Mouse (Mus musculus): ENCODE data around the gene 1700024P04Rik. TPM values are rescaled to one million over a fixed set of nuclear protein-coding genes. Genes with fewer than 3 reads are reported as not detected.
A peak's percentile ranks its signal among the peaks of the same experiment; 100 is the strongest.

1700024P04Rik gene
- polyA plus RNA-seq, 1 experiment from 2014 or later = not detected

DNA sequence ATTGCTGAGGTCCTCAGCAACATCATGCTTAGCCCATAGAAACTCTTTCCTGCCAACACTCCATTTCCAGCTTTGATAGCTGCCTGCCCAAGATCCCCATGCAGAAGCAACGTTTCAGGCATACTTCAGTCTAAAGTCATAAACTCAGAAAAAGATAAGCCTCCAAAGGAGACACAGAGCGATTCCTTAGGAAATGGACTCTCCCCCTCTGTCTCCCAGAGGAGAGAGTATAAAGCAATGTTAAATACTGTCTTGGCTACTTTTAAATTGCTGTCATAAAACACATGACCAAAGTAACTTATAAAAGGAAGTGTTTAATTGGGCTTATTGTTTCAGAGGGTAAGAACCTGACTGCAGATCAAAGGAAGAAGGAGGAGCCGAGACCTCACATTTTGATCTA, 12.3 kb downstream of the 1700024P04Rik start:
- DNase-seq (ENCODE audit: low spot score) (no peak), ATAC-seq (replicated peaks; ENCODE audit: low FRiP score) (no peak)
- H3K9ac ChIP-seq (ENCODE audit: low read depth, low read length) = no peak overlapping the region
- H3K9me3 ChIP-seq (ENCODE audit: control insufficient read depth, low read length) = no peaks in the 10 kb centered on the region
- H3K4me1 ChIP-seq (replicated peaks; ENCODE audit: control insufficient read depth, insufficient read depth, low read length) = peaks cover 9% of the 10 kb centered on the region
- H3K4me3 ChIP-seq (ENCODE audit: low read depth, low read length) = no peak overlapping the region
- H3K4me2 ChIP-seq = no peak overlapping the region
- no peaks in the 10 kb centered on the region for H3K27me3 ChIP-seq (replicated peaks; ENCODE audit: control insufficient read depth, insufficient read depth, low read length)
- H3K36me3 ChIP-seq (ENCODE audit: control insufficient read depth, insufficient read depth, low read length) = no peaks in the 10 kb centered on the region
- no peak overlapping the region for H3K27ac ChIP-seq (ENCODE audit: low read depth, low read length)
- 69% methylated on average over 3 of the region's 3 CpGs for WGBS

DNA sequence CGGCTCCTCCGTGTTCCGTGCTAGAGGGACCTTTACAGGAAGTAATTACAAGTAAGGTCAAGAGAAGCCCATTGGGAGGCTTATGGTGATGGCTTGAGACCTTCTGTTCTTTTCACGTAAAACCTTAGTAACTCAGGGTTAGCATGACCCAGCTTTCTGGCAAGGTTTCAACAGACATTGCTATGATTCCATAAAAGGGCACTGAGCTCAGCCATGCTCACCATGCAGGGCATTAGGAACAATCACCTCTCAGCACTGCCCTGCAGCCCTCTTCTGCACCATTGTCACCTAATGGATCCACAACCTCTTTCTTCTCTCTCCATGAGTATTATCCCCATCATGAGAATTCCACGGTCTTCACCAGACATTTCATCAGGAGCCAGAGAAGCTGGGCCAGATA, 12.7 kb downstream of the 1700024P04Rik start:
- 78% methylated on average over 5 of the region's 5 CpGs for WGBS
- H3K9ac ChIP-seq (ENCODE audit: low read depth, low read length) = no peak overlapping the region
- ATAC-seq (replicated peaks; ENCODE audit: low FRiP score) (no peak), DNase-seq (ENCODE audit: low spot score) (no peak)
- H3K4me1 ChIP-seq (replicated peaks; ENCODE audit: control insufficient read depth, insufficient read depth, low read length) = peaks cover 9% of the 10 kb centered on the region
- no peak overlapping the region for H3K4me2 ChIP-seq
- H3K36me3 ChIP-seq (ENCODE audit: control insufficient read depth, insufficient read depth, low read length) = no peaks in the 10 kb centered on the region
- no peak overlapping the region for H3K4me3 ChIP-seq (ENCODE audit: low read depth, low read length)
- H3K9me3 ChIP-seq (ENCODE audit: control insufficient read depth, low read length) = no peaks in the 10 kb centered on the region
- H3K27ac ChIP-seq (ENCODE audit: low read depth, low read length) = no peak overlapping the region
- no peaks in the 10 kb centered on the region for H3K27me3 ChIP-seq (replicated peaks; ENCODE audit: control insufficient read depth, insufficient read depth, low read length)

DNA sequence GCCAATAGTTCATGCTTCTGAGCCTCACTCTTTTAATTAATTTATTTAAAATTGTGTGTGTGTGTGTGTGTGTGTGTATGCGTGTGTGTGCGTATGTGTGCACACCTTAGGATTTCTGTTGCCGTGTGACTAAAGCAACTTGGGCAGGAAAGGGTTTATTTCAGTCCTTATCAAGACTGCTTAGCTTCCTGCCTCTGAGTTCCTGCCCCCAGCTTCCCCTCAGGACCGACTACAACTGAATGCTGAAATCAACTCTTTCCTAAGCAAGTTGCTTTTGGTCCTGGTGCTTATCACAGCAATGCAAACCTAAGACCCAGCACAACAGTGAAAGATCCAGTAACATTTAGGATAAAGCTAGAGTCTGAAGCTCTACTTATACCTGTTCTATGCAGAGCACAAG, 15.8 kb downstream of the 1700024P04Rik start:
- DNase-seq (ENCODE audit: low spot score) (no peak), ATAC-seq (replicated peaks; ENCODE audit: low FRiP score) (no peak)
- H3K27ac ChIP-seq (ENCODE audit: low read depth, low read length) = no peak overlapping the region; the same call in 1 of the 2 replicates
- no peaks in the 10 kb centered on the region for H3K36me3 ChIP-seq (ENCODE audit: control insufficient read depth, insufficient read depth, low read length)
- H3K4me2 ChIP-seq = peak overlapping the region; percentile 33; the same call in 1 of the 2 replicates
- H3K4me1 ChIP-seq (replicated peaks; ENCODE audit: control insufficient read depth, insufficient read depth, low read length) = peaks cover 9% of the 10 kb centered on the region
- no peaks in the 10 kb centered on the region for H3K27me3 ChIP-seq (replicated peaks; ENCODE audit: control insufficient read depth, insufficient read depth, low read length)
- H3K9ac ChIP-seq (ENCODE audit: low read depth, low read length) = no peak overlapping the region
- 29% methylated on average over 4 of the region's 4 CpGs for WGBS
- no peak overlapping the region for H3K4me3 ChIP-seq (ENCODE audit: low read depth, low read length)
- H3K9me3 ChIP-seq (ENCODE audit: control insufficient read depth, low read length) = no peaks in the 10 kb centered on the region

DNA sequence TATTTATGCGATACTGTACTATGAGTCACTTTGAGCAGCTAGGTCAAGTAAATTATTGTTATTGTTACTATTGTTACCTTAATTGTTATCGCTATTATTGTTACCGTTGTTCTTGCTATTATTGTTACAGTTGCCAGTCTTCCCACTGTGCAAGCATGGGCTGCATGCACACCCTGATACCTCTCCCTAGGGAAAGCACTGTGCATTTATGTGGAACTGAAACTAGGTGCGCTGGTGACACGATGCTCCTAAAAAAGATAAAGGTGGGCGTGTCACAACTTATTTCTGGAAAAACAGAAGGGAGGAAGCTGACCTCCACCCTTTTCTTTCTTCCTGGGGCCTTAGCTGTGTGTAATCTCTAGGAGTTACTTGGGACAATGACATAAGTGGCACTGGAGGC, 16.4 kb downstream of the 1700024P04Rik start:
- Histone ChIP-seq H3K27ac (ENCODE audit: low read depth, low read length) (no peak overlapping the region; the same call in 1 of the 2 replicates), H3K4me2 (peak overlapping the region; percentile 33; the same call in 1 of the 2 replicates), H3K9me3 (ENCODE audit: control insufficient read depth, low read length) (no peaks in the 10 kb centered on the region), H3K36me3 (ENCODE audit: control insufficient read depth, insufficient read depth, low read length) (no peaks in the 10 kb centered on the region), H3K4me1 (replicated peaks; ENCODE audit: control insufficient read depth, insufficient read depth, low read length) (peaks cover 9% of the 10 kb centered on the region), H3K4me3 (ENCODE audit: low read depth, low read length) (no peak overlapping the region), H3K9ac (ENCODE audit: low read depth, low read length) (no peak overlapping the region), H3K27me3 (replicated peaks; ENCODE audit: control insufficient read depth, insufficient read depth, low read length) (no peaks in the 10 kb centered on the region)
- 58% methylated on average over 6 of the region's 6 CpGs for WGBS
- DNase-seq (ENCODE audit: low spot score) = no peak
- ATAC-seq (replicated peaks; ENCODE audit: low FRiP score) = no peak

DNA sequence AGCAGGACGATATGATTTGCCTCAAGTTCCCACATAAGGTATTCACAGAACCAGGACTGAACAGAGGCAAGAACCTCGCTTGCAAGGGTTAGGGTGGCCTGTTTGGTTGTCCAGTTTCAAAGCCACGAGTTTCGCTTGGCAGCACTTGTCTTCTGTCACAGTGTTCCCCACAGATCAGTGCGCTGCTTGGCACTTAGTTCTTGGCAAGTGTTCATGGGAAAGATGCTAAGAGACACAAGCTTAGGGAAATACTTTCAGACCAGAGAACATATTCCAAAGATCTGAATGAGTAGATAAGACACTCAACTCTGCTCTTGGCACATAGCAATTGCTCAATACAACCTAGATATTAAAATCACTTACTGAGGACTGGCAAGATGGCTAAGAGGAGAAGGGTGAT, 17.8 kb downstream of the 1700024P04Rik start:
- H3K27ac ChIP-seq (ENCODE audit: low read depth, low read length) = no peak overlapping the region
- no peaks in the 10 kb centered on the region for H3K27me3 ChIP-seq (replicated peaks; ENCODE audit: control insufficient read depth, insufficient read depth, low read length)
- WGBS = 89% methylated on average over 5 of the region's 5 CpGs
- no peak overlapping the region for H3K4me3 ChIP-seq (ENCODE audit: low read depth, low read length)
- no peak for ATAC-seq (replicated peaks; ENCODE audit: low FRiP score)
- peaks cover 9% of the 10 kb centered on the region for H3K4me1 ChIP-seq (replicated peaks; ENCODE audit: control insufficient read depth, insufficient read depth, low read length)
- no peak overlapping the region for H3K9ac ChIP-seq (ENCODE audit: low read depth, low read length)
- H3K9me3 ChIP-seq (ENCODE audit: control insufficient read depth, low read length) = no peaks in the 10 kb centered on the region
- no peak overlapping the region for H3K4me2 ChIP-seq
- no peak for DNase-seq (ENCODE audit: low spot score)
- H3K36me3 ChIP-seq (ENCODE audit: control insufficient read depth, insufficient read depth, low read length) = no peaks in the 10 kb centered on the region

DNA sequence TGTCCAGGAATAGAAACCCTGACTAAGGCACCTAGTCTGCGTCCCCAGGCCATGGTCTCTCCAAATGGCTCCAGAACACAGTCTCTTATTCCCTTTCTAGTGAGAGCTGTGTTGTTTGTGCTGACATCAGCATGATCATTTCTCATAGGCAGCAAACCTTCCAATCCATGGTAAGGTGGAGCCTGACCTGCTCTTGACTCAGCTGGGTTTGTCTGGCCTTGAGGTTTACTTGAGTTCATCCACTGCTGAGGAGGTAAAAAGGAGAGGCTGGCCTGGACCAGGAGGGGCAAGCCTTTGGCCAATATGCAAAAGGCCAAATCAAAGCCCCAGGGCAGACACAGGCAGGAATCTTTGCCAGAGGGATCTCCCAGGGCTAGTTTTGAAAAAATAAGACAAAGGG, 20.8 kb downstream of the 1700024P04Rik start:
- ATAC-seq (replicated peaks; ENCODE audit: low FRiP score) (no peak), DNase-seq (ENCODE audit: low spot score) (no peak)
- Histone ChIP-seq H3K27me3 (replicated peaks; ENCODE audit: control insufficient read depth, insufficient read depth, low read length) (no peaks in the 10 kb centered on the region), H3K4me2 (no peak overlapping the region), H3K9me3 (ENCODE audit: control insufficient read depth, low read length) (no peaks in the 10 kb centered on the region), H3K4me3 (ENCODE audit: low read depth, low read length) (no peak overlapping the region), H3K9ac (ENCODE audit: low read depth, low read length) (no peak overlapping the region), H3K36me3 (ENCODE audit: control insufficient read depth, insufficient read depth, low read length) (no peaks in the 10 kb centered on the region), H3K4me1 (replicated peaks; ENCODE audit: control insufficient read depth, insufficient read depth, low read length) (peaks cover 6% of the 10 kb centered on the region), H3K27ac (ENCODE audit: low read depth, low read length) (no peak overlapping the region)
- 74% methylated on average over 1 of the region's 1 CpGs for WGBS

DNA sequence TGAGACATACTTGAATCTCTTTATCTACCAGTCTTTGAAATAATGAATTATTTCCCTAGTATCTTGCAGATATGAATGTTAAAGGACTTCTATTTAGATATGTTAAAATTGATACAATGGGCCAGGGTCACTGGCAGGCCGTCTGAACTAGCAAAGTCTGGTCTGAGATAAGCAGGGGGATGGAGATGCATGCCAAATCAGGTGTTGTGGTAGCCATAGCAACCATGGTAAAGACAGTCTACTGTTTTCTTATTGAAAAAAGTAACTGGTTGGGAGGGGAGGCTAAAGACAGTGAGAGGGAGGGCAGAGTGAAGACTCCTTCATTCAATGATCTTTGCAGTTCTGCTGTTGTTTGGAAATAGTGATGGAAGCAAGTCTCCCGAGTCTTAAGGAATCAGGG, 26.2 kb downstream of the 1700024P04Rik start:
- no peaks in the 10 kb centered on the region for H3K36me3 ChIP-seq (ENCODE audit: control insufficient read depth, insufficient read depth, low read length)
- no peak overlapping the region for H3K9ac ChIP-seq (ENCODE audit: low read depth, low read length)
- H3K27ac ChIP-seq (ENCODE audit: low read depth, low read length) = no peak overlapping the region
- H3K27me3 ChIP-seq (replicated peaks; ENCODE audit: control insufficient read depth, insufficient read depth, low read length) = no peaks in the 10 kb centered on the region
- no peaks in the 10 kb centered on the region for H3K9me3 ChIP-seq (ENCODE audit: control insufficient read depth, low read length)
- H3K4me3 ChIP-seq (ENCODE audit: low read depth, low read length) = no peak overlapping the region
- 62% methylated on average over 2 of the region's 2 CpGs for WGBS
- no peak overlapping the region for H3K4me2 ChIP-seq
- no peak for ATAC-seq (replicated peaks; ENCODE audit: low FRiP score)
- DNase-seq (ENCODE audit: low spot score) = no peak
- peaks cover 7% of the 10 kb centered on the region; the same call in 1 of the 2 replicates for H3K4me1 ChIP-seq (replicated peaks; ENCODE audit: control insufficient read depth, insufficient read depth, low read length)

DNA sequence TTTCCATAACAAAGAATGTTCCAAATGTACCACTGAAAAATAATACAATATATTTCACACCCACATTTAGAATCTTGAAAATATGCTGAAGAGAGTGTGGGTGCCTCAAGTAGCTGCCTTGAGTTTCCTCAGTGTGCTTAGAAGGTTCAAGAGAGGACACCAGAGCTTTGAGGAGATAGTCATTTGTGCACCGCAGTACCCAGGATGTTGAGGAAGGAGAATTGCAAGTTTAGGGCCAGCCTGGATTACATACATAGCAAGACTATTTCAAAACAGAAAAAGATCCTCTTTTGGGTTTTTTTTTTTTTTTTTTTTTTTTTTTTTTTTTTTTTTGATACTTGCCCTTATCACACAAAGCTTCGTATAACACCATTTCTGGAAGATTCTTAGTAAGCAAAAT, 28.2 kb downstream of the 1700024P04Rik start:
- H3K27me3 ChIP-seq (replicated peaks; ENCODE audit: control insufficient read depth, insufficient read depth, low read length) = no peaks in the 10 kb centered on the region
- peaks cover 7% of the 10 kb centered on the region; the same call in 1 of the 2 replicates for H3K4me1 ChIP-seq (replicated peaks; ENCODE audit: control insufficient read depth, insufficient read depth, low read length)
- H3K9me3 ChIP-seq (ENCODE audit: control insufficient read depth, low read length) = no peaks in the 10 kb centered on the region
- no peak overlapping the region for H3K4me2 ChIP-seq
- H3K36me3 ChIP-seq (ENCODE audit: control insufficient read depth, insufficient read depth, low read length) = no peaks in the 10 kb centered on the region
- H3K9ac ChIP-seq (ENCODE audit: low read depth, low read length) = no peak overlapping the region
- WGBS = 63% methylated on average over 2 of the region's 2 CpGs
- H3K27ac ChIP-seq (ENCODE audit: low read depth, low read length) = no peak overlapping the region
- ATAC-seq (replicated peaks; ENCODE audit: low FRiP score) = no peak
- no peak for DNase-seq (ENCODE audit: low spot score)
- H3K4me3 ChIP-seq (ENCODE audit: low read depth, low read length) = no peak overlapping the region

DNA sequence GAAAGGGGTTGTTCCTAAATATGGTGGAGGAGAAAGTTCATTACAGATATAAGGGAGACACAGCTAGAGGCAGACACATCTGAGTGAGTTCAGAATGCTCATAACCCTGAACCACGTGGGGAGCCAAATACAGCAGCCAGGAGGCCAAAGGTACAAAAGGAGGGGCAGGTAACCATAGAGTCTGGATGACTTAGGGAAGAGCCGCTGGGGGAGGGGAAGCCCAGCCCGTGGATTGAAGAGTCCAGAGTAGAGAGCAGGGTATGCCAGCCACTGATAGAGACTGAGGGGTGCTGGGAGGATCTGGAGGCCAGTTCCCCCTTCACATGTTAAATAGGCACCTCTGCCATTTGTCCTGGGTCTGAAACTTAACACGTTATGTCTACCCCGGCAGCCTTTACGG, 28.7 kb downstream of the 1700024P04Rik start:
- Histone ChIP-seq H3K4me2 (no peak overlapping the region), H3K4me1 (replicated peaks; ENCODE audit: control insufficient read depth, insufficient read depth, low read length) (peaks cover 7% of the 10 kb centered on the region; the same call in 1 of the 2 replicates), H3K36me3 (ENCODE audit: control insufficient read depth, insufficient read depth, low read length) (no peaks in the 10 kb centered on the region), H3K27me3 (replicated peaks; ENCODE audit: control insufficient read depth, insufficient read depth, low read length) (no peaks in the 10 kb centered on the region), H3K9me3 (ENCODE audit: control insufficient read depth, low read length) (no peaks in the 10 kb centered on the region), H3K27ac (ENCODE audit: low read depth, low read length) (no peak overlapping the region), H3K4me3 (ENCODE audit: low read depth, low read length) (no peak overlapping the region), H3K9ac (ENCODE audit: low read depth, low read length) (no peak overlapping the region)
- peak; percentile 47; the same call in 1 of the 2 replicates for ATAC-seq (replicated peaks; ENCODE audit: low FRiP score)
- no peak for DNase-seq (ENCODE audit: low spot score)
- 53% methylated on average over 6 of the region's 6 CpGs for WGBS
